Mouse (Mus musculus) ES-CJ7 (cell line): ENCODE data around the gene Acsm3.
A peak's percentile ranks its signal among the peaks of the same experiment; 100 is the strongest.
"Not testable (repeated sequence)": the region's sequence is repeated elsewhere in the genome, so short reads cannot be mapped to it uniquely, and the experiment has no call there.

Source experiments
- DNase-seq: peaks from one replicate; pipeline ENCODE4 v3.0.0; 2011; ENCODE audit warnings: low read depth, low spot score

Acsm3 gene

GRCm38 (mm10) chr7:119760527-119760951 lies at the start of gene Acsm3:
Acsm3 (plus strand) TSS chr7:119760923.
- no peak for DNase-seq

- no peak for DNase-seq
Observed at GRCm38 (mm10) chr7:119714111-119714510, 46.6 kb upstream of the Acsm3 start.

- peak; percentile 95 for DNase-seq
Observed at GRCm38 (mm10) chr7:119720253-119720946, 40.3 kb upstream of the Acsm3 start, which contains the start of gene Thumpd1. Thumpd1 (minus strand) TSS chr7:119720798.

GRCm38 (mm10) chr7:119720947-119721310 lies 39.8 kb upstream of the Acsm3 start:
- DNase-seq: no peak

- no peak for DNase-seq
Observed at GRCm38 (mm10) chr7:119727621-119728020, 33.1 kb upstream of the Acsm3 start.

- peak; percentile 59 for DNase-seq
Observed at GRCm38 (mm10) chr7:119731262-119731661, 29.5 kb upstream of the Acsm3 start.

GRCm38 (mm10) chr7:119738877-119739276 lies 21.8 kb upstream of the Acsm3 start:
- DNase-seq: no peak

GRCm38 (mm10) chr7:119739798-119740468 lies 20.8 kb upstream of the Acsm3 start:
- not testable (repeated sequence) for DNase-seq

- DNase-seq: peak; percentile 36
Observed at GRCm38 (mm10) chr7:119744321-119744720, 16.4 kb upstream of the Acsm3 start.

GRCm38 (mm10) chr7:119745869-119746268 lies 14.9 kb upstream of the Acsm3 start:
- DNase-seq: no peak

GRCm38 (mm10) chr7:119748761-119749160 lies 12.0 kb upstream of the Acsm3 start:
- no peak for DNase-seq

GRCm38 (mm10) chr7:119749942-119750341 lies 10.8 kb upstream of the Acsm3 start:
- DNase-seq: no peak

- no peak for DNase-seq
Observed at GRCm38 (mm10) chr7:119753696-119754095, 7.0 kb upstream of the Acsm3 start.

GRCm38 (mm10) chr7:119762166-119762697 lies 1.5 kb downstream of the Acsm3 start:
- no peak for DNase-seq

- no peak for DNase-seq
Observed at GRCm38 (mm10) chr7:119764377-119764776, 3.7 kb downstream of the Acsm3 start.

- DNase-seq: no peak
Observed at GRCm38 (mm10) chr7:119766996-119767395, 6.3 kb downstream of the Acsm3 start.

GRCm38 (mm10) chr7:119769895-119770294 lies 9.2 kb downstream of the Acsm3 start:
- DNase-seq: no peak

GRCm38 (mm10) chr7:119783453-119783852 lies 22.7 kb downstream of the Acsm3 start:
- no peak for DNase-seq

GRCm38 (mm10) chr7:119784908-119785307 lies 24.2 kb downstream of the Acsm3 start:
- no peak for DNase-seq

GRCm38 (mm10) chr7:119789024-119789423 lies 28.3 kb downstream of the Acsm3 start:
- no peak for DNase-seq

- peak; percentile 86 for DNase-seq
Observed at GRCm38 (mm10) chr7:119793586-119794250, 33.0 kb downstream of the Acsm3 start, which contains the start of the genes Rexo5 and Eri2. Rexo5 (plus strand) TSS chr7:119794006. Eri2 (minus strand) TSS chr7:119794058.

GRCm38 (mm10) chr7:119794251-119794638 lies 33.5 kb downstream of the Acsm3 start:
- DNase-seq: no peak
